Mouse (Mus musculus): ENCODE results near the gene Zcchc2. TPM values are rescaled to one million over a fixed set of nuclear protein-coding genes. Genes with fewer than 3 reads are reported as not detected.

Gene Zcchc2
- polyA plus RNA-seq, 1 experiment from 2014 or later, result 1.2 TPM

DNA sequence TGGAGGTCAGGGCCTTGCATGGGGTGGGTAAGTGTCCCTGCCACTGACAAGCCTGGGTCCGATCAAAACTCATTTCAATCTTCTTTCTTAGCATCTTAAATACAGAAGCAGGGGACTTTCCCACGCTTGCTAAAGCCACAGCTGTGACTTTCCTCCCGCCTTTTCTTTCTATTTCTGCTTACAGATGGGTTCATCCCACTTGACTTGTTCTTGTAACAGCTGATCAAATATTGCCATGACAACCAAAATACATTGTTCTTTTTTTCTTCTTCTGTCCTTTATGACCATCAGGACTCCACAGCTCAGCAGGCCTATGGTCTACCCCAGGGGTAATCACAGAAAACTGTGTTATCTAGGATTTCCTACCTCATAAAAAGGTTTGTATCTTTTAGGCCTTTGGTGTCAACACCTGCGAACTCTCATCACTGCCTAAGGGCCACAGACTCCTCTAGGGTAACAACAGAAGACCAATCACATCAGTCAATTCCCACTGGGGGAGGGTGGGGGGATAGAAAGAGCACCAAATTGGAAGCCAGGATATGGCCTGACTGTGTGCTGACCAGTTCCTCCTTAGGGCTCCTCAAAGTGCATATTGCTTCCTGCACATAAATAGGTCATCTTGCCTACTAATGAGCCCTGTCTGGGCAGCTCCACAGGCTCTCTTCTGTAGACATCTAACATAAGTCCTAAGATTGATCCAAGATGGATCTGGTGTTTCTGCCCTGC lies 71.1 kb downstream of the Zcchc2 start:
- no peak overlapping the region for H3K4me2 ChIP-seq (replicated peaks; ENCODE audit: low read depth)
- no peak overlapping the region for H3K4me3 ChIP-seq (ENCODE audit: low read depth, low read length)

GRCm38 (mm10) chr1:106062891-106063590 lies 72.8 kb downstream of the Zcchc2 start:
- H3K27ac ChIP-seq (replicated peaks), result no peak overlapping the region
- WGBS, result 76% methylated on average over 9 of the region's 9 CpGs
- TF ChIP-seq CTCF (IDR thresholded peaks at IDR 0.05; ENCODE audit: low read depth) (no peak), EP300 (optimal IDR thresholded peaks at IDR 0.05) (no peak)
- DNase-seq (ENCODE audit: low spot score) (no peak), ATAC-seq (ENCODE audit: low FRiP score, low TSS enrichment) (no peak)
- H3K4me1 ChIP-seq (replicated peaks; ENCODE audit: control insufficient read depth, insufficient read depth), result no peaks in the 10 kb centered on the region; the same call in 1 of the 2 replicates
- no peak overlapping the region for H3K9ac ChIP-seq (ENCODE audit: low read length)
- no peak overlapping the region for H3K4me2 ChIP-seq (replicated peaks; ENCODE audit: low read depth)
- no peak overlapping the region for H3K4me3 ChIP-seq (ENCODE audit: low read depth, low read length)
- no peaks in the 10 kb centered on the region for H3K36me3 ChIP-seq (ENCODE audit: control insufficient read depth, insufficient read depth, low read length)
- no peaks in the 10 kb centered on the region for H3K9me3 ChIP-seq (ENCODE audit: control insufficient read depth, low read length)
- H3K27me3 ChIP-seq (ENCODE audit: control insufficient read depth, insufficient read depth, low read length), result no peaks in the 10 kb centered on the region

More for the DNA sequence above, 71.1 kb downstream of the Zcchc2 start:
- DNase-seq (ENCODE audit: low spot score) (peak; percentile 3), ATAC-seq (ENCODE audit: low FRiP score, low TSS enrichment) (no peak)
- Histone ChIP-seq H3K27ac (replicated peaks) (no peak overlapping the region), H3K27me3 (ENCODE audit: control insufficient read depth, insufficient read depth, low read length) (no peaks in the 10 kb centered on the region), H3K9ac (ENCODE audit: low read length) (no peak overlapping the region), H3K9me3 (ENCODE audit: control insufficient read depth, low read length) (no peaks in the 10 kb centered on the region), H3K36me3 (ENCODE audit: control insufficient read depth, insufficient read depth, low read length) (no peaks in the 10 kb centered on the region), H3K4me1 (replicated peaks; ENCODE audit: control insufficient read depth, insufficient read depth) (no peaks in the 10 kb centered on the region; the same call in 1 of the 2 replicates)
- WGBS, result 83% methylated on average over 4 of the region's 4 CpGs
- no peak for TF ChIP-seq CTCF (IDR thresholded peaks at IDR 0.05; ENCODE audit: low read depth)
- no peak for TF ChIP-seq EP300 (optimal IDR thresholded peaks at IDR 0.05)

- ATAC-seq (ENCODE audit: low FRiP score, low TSS enrichment) (no peak), DNase-seq (ENCODE audit: low spot score) (no peak)
- H3K4me2 ChIP-seq (replicated peaks; ENCODE audit: low read depth), result no peak overlapping the region
- no peak overlapping the region for H3K27ac ChIP-seq (replicated peaks)
- no peak overlapping the region for H3K9ac ChIP-seq (ENCODE audit: low read length)
- H3K36me3 ChIP-seq (ENCODE audit: control insufficient read depth, insufficient read depth, low read length), result no peaks in the 10 kb centered on the region
- TF ChIP-seq CTCF (IDR thresholded peaks at IDR 0.05; ENCODE audit: low read depth), result no peak
- TF ChIP-seq EP300 (optimal IDR thresholded peaks at IDR 0.05), result no peak
- H3K27me3 ChIP-seq (ENCODE audit: control insufficient read depth, insufficient read depth, low read length), result no peaks in the 10 kb centered on the region
- H3K4me1 ChIP-seq (replicated peaks; ENCODE audit: control insufficient read depth, insufficient read depth), result no peaks in the 10 kb centered on the region; the same call in 1 of the 2 replicates
- H3K9me3 ChIP-seq (ENCODE audit: control insufficient read depth, low read length), result no peaks in the 10 kb centered on the region
- no peak overlapping the region for H3K4me3 ChIP-seq (ENCODE audit: low read depth, low read length)
- 82% methylated on average over 4 of the region's 4 CpGs for WGBS
Measured at GRCm38 (mm10) chr1:106063591-106064170, 73.5 kb downstream of the Zcchc2 start.

- no peak overlapping the region for H3K9ac ChIP-seq (ENCODE audit: low read length)
- H3K4me1 ChIP-seq (replicated peaks; ENCODE audit: control insufficient read depth, insufficient read depth), result no peaks in the 10 kb centered on the region; the same call in 1 of the 2 replicates
- no peaks in the 10 kb centered on the region for H3K36me3 ChIP-seq (ENCODE audit: control insufficient read depth, insufficient read depth, low read length)
- H3K9me3 ChIP-seq (ENCODE audit: control insufficient read depth, low read length), result no peaks in the 10 kb centered on the region
- DNase-seq (ENCODE audit: low spot score) (no peak), ATAC-seq (ENCODE audit: low FRiP score, low TSS enrichment) (no peak)
- no peak overlapping the region for H3K27ac ChIP-seq (replicated peaks)
- H3K4me3 ChIP-seq (ENCODE audit: low read depth, low read length), result no peak overlapping the region
- H3K27me3 ChIP-seq (ENCODE audit: control insufficient read depth, insufficient read depth, low read length), result no peaks in the 10 kb centered on the region
- H3K4me2 ChIP-seq (replicated peaks; ENCODE audit: low read depth), result no peak overlapping the region
- TF ChIP-seq CTCF (IDR thresholded peaks at IDR 0.05; ENCODE audit: low read depth) (no peak), EP300 (optimal IDR thresholded peaks at IDR 0.05) (no peak)
- WGBS, result 40% methylated on average over 3 of the region's 3 CpGs
Measured at GRCm38 (mm10) chr1:106064291-106064690, 74.1 kb downstream of the Zcchc2 start.

GRCm38 (mm10) chr1:106064711-106065110 lies 74.5 kb downstream of the Zcchc2 start:
- H3K27me3 ChIP-seq (ENCODE audit: control insufficient read depth, insufficient read depth, low read length), result no peaks in the 10 kb centered on the region
- H3K4me2 ChIP-seq (replicated peaks; ENCODE audit: low read depth), result no peak overlapping the region
- WGBS, result 94% methylated on average over 2 of the region's 2 CpGs
- ATAC-seq (ENCODE audit: low FRiP score, low TSS enrichment) (no peak), DNase-seq (ENCODE audit: low spot score) (no peak)
- H3K4me1 ChIP-seq (replicated peaks; ENCODE audit: control insufficient read depth, insufficient read depth), result no peaks in the 10 kb centered on the region; the same call in 1 of the 2 replicates
- TF ChIP-seq EP300 (optimal IDR thresholded peaks at IDR 0.05) (no peak), CTCF (IDR thresholded peaks at IDR 0.05; ENCODE audit: low read depth) (no peak)
- H3K9ac ChIP-seq (ENCODE audit: low read length), result no peak overlapping the region
- no peaks in the 10 kb centered on the region for H3K9me3 ChIP-seq (ENCODE audit: control insufficient read depth, low read length)
- no peak overlapping the region for H3K4me3 ChIP-seq (ENCODE audit: low read depth, low read length)
- no peak overlapping the region for H3K27ac ChIP-seq (replicated peaks)
- H3K36me3 ChIP-seq (ENCODE audit: control insufficient read depth, insufficient read depth, low read length), result no peaks in the 10 kb centered on the region
